Mouse (Mus musculus): ENCODE data around the gene Speg.

DNA sequence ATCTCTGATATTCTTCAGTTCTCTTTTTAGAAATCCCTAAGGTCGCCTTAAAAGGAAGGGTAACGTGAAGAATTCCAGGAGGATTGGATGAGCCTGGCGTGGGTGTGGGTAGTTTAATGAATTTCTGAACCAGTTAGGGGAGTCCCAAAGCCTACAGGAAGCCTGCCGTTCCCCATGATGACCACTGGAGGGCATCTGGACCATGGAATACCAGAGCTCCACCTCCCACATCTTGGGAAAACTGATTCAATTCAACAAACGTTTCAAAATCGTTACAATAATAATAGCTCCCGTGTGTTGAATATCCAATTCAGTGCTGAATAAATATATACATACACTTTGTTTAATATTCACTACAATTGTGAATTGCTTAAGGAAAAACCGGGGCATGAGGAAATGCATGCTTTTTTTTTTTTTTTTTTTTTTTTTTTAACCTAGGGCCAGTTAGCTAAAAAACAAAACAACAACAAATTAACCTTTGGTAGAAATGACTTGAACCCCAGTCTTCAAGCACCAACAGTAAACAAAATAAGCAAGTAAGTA lies 32.2 kb upstream of the Speg start:
- TF ChIP-seq CTCF (IDR thresholded peaks at IDR 0.05; ENCODE audit: insufficient read depth, low read length) (peak; percentile 95), POLR2A (IDR thresholded peaks at IDR 0.05; ENCODE audit: borderline replicate concordance, extremely low read depth, low read depth, low read length) (no peak)
